Mouse (Mus musculus) forebrain, embryonic 15.5 days (tissue): Measurements from ENCODE around the gene Ptprh. TPM values are rescaled to one million over a fixed set of nuclear protein-coding genes. Genes with fewer than 3 reads are reported as not detected.

Experiments used
- ATAC-seq: fragments of 200-750 bp; cut with Nextera tagmentation; replicated peaks from 2 replicates; pipeline ENCODE4 v1.8.0; 2017; ENCODE audit warnings: mild to moderate bottlenecking, moderate TSS enrichment, moderate library complexity
- H3K27ac ChIP-seq: fragments of 300-500 bp; sonication (generic); replicated peaks from 2 replicates; pipeline ENCODE4 v1.5.1; 2015; ENCODE audit warnings: mild to moderate bottlenecking, inconsistent platforms
- H3K27me3 ChIP-seq: fragments of 300-500 bp; sonication (generic); 2 replicates; pipeline ENCODE4 v1.6.1; 2015; ENCODE audit warnings: inconsistent platforms
- H3K36me3 ChIP-seq: fragments of 300-500 bp; sonication (generic); 2 replicates; pipeline ENCODE4 v1.6.1; 2015; ENCODE audit warnings: mild to moderate bottlenecking, inconsistent platforms
- H3K4me1 ChIP-seq: fragments of 300-500 bp; sonication (generic); 2 replicates; pipeline ENCODE4 v1.6.1; 2015; ENCODE audit warnings: inconsistent platforms
- H3K4me2 ChIP-seq: fragments of 300-500 bp; sonication (generic); replicated peaks from 2 replicates; pipeline ENCODE4 v1.6.1; 2015; ENCODE audit warnings: mild to moderate bottlenecking, inconsistent platforms
- H3K4me3 ChIP-seq: fragments of 300-500 bp; sonication (generic); 2 replicates; pipeline ENCODE4 v1.5.1; 2015; ENCODE audit warnings: mild to moderate bottlenecking, inconsistent platforms
- H3K9ac ChIP-seq: fragments of 300-500 bp; sonication (generic); replicated peaks from 2 replicates; pipeline ENCODE4 v1.6.1; 2015; ENCODE audit warnings: mild to moderate bottlenecking, inconsistent platforms
- H3K9me3 ChIP-seq: fragments of 300-500 bp; sonication (generic); 2 replicates; pipeline ENCODE4 v1.6.1; 2016; ENCODE audit warnings: inconsistent platforms
- WGBS: fragments of 180-500 bp; shearing (Covaris S2); methylation state at CpG from one replicate; pipeline ENCODE4 v1.1.7; 2015; ENCODE audit warnings: mixed read lengths; 5-methylcytosine and 5-hydroxymethylcytosine counted together
- polyA plus RNA-seq: library from polyadenylated mRNA; unstranded; fragments of >200 nt; fragmentation: Nextera tagmentation; extraction: Ambion mirVana; gene quantifications from 2 replicates; pipeline ENCODE4 v1.2.1, GENCODE M21; 2015

Gene Ptprh
- polyA plus RNA-seq, 1 experiment from 2014 or later: 0.24 TPM

- ATAC-seq: no peak
- Histone ChIP-seq H3K4me2 (no peak overlapping the region), H3K27me3 (no peaks in the 10 kb centered on the region), H3K27ac (no peak overlapping the region), H3K4me1 (peaks cover 8% of the 10 kb centered on the region; the same call in 1 of the 2 replicates), H3K36me3 (no peaks in the 10 kb centered on the region), H3K9me3 (no peaks in the 10 kb centered on the region), H3K9ac (no peak overlapping the region), H3K4me3 (no peak overlapping the region)
- 90% methylated on average over 1 of the region's 1 CpGs for WGBS
These were observed 85.4 kb downstream of the Ptprh start for GRCm38 (mm10) chr7:4518487-4518886.

- Histone ChIP-seq H3K27me3 (no peaks in the 10 kb centered on the region), H3K36me3 (no peaks in the 10 kb centered on the region), H3K4me1 (peaks cover 8% of the 10 kb centered on the region; the same call in 1 of the 2 replicates), H3K4me2 (no peak within 1 kb of the TSS), H3K27ac (no peak within 1 kb of the TSS), H3K9me3 (no peaks in the 10 kb centered on the region), H3K9ac (no peak within 1 kb of the TSS), H3K4me3 (no peak within 1 kb of the TSS)
- 20% methylated on average over 4 of the region's 4 CpGs for WGBS
- ATAC-seq: no peak
These were observed 87.3 kb downstream of the Ptprh start, which contains the start of gene Tnnt1 for GRCm38 (mm10) chr7:4516332-4517050. Gene Tnnt1 (minus strand): TSS chr7:4516382.

- H3K4me1 ChIP-seq: 0 out of 2 replicates have a peak, but pooled peaks cover 2% of the 10 kb centered on the region
- no peak overlapping the region for H3K4me2 ChIP-seq
- no peaks in the 10 kb centered on the region for H3K36me3 ChIP-seq
- no peaks in the 10 kb centered on the region for H3K27me3 ChIP-seq
- ATAC-seq: no peak
- H3K9me3 ChIP-seq: no peaks in the 10 kb centered on the region
- no peak overlapping the region for H3K27ac ChIP-seq
- H3K9ac ChIP-seq: no peak overlapping the region
- 64% methylated on average over 6 of the region's 6 CpGs for WGBS
- H3K4me3 ChIP-seq: no peak overlapping the region
These were observed 88.0 kb downstream of the Ptprh start for GRCm38 (mm10) chr7:4515853-4516252.

- Histone ChIP-seq H3K9me3 (no peaks in the 10 kb centered on the region), H3K4me1 (0 out of 2 replicates have a peak, but pooled peaks cover 5% of the 10 kb centered on the region), H3K9ac (no peak overlapping the region), H3K4me3 (no peak overlapping the region), H3K27me3 (no peaks in the 10 kb centered on the region), H3K36me3 (no peaks in the 10 kb centered on the region), H3K4me2 (no peak overlapping the region), H3K27ac (no peak overlapping the region)
- 48% methylated on average over 6 of the region's 6 CpGs for WGBS
- no peak for ATAC-seq
These were observed 89.8 kb downstream of the Ptprh start for GRCm38 (mm10) chr7:4513829-4514712.

- Histone ChIP-seq H3K9ac (no peak overlapping the region), H3K36me3 (no peaks in the 10 kb centered on the region), H3K4me1 (0 out of 2 replicates have a peak, but pooled peaks cover 5% of the 10 kb centered on the region), H3K4me3 (no peak overlapping the region), H3K4me2 (no peak overlapping the region), H3K9me3 (no peaks in the 10 kb centered on the region), H3K27ac (no peak overlapping the region), H3K27me3 (no peaks in the 10 kb centered on the region)
- ATAC-seq: no peak
- 31% methylated on average over 13 of the region's 13 CpGs for WGBS
These were observed 90.6 kb downstream of the Ptprh start for GRCm38 (mm10) chr7:4513236-4513635.

GRCm38 (mm10) chr7:4511489-4512224 lies 92.2 kb downstream of the Ptprh start:
- Histone ChIP-seq H3K36me3 (no peaks in the 10 kb centered on the region), H3K4me1 (0 out of 2 replicates have a peak, but pooled peaks cover 5% of the 10 kb centered on the region), H3K9ac (no peak overlapping the region), H3K4me2 (no peak overlapping the region), H3K4me3 (no peak overlapping the region), H3K9me3 (no peaks in the 10 kb centered on the region), H3K27ac (no peak overlapping the region), H3K27me3 (no peaks in the 10 kb centered on the region)
- WGBS: 83% methylated on average over 8 of the region's 8 CpGs
- ATAC-seq: no peak

- ATAC-seq: peak; percentile 70
- H3K9me3 ChIP-seq: no peaks in the 10 kb centered on the region
- H3K4me1 ChIP-seq: 0 out of 2 replicates have a peak, but pooled peaks cover 5% of the 10 kb centered on the region
- H3K4me2 ChIP-seq: no peak overlapping the region
- H3K9ac ChIP-seq: no peak overlapping the region
- no peak overlapping the region for H3K27ac ChIP-seq
- no peaks in the 10 kb centered on the region for H3K36me3 ChIP-seq
- WGBS: 13% methylated on average over 24 of the region's 24 CpGs
- no peaks in the 10 kb centered on the region for H3K27me3 ChIP-seq
- H3K4me3 ChIP-seq: no peak overlapping the region
These were observed 93.8 kb downstream of the Ptprh start for GRCm38 (mm10) chr7:4509863-4510608.

GRCm38 (mm10) chr7:4508739-4509116 lies 95.1 kb downstream of the Ptprh start:
- WGBS: 91% methylated on average over 8 of the region's 8 CpGs
- Histone ChIP-seq H3K4me2 (no peak overlapping the region), H3K4me3 (no peak overlapping the region), H3K9ac (no peak overlapping the region), H3K4me1 (0 out of 2 replicates have a peak, but pooled peaks cover 5% of the 10 kb centered on the region), H3K36me3 (no peaks in the 10 kb centered on the region), H3K9me3 (no peaks in the 10 kb centered on the region), H3K27me3 (no peaks in the 10 kb centered on the region), H3K27ac (no peak overlapping the region)
- no peak for ATAC-seq

GRCm38 (mm10) chr7:4508062-4508738 lies 95.6 kb downstream of the Ptprh start:
- 80% methylated on average over 32 of the region's 32 CpGs for WGBS
- no peak overlapping the region for H3K9ac ChIP-seq
- no peak overlapping the region for H3K27ac ChIP-seq
- no peaks in the 10 kb centered on the region for H3K9me3 ChIP-seq
- H3K4me3 ChIP-seq: no peak overlapping the region
- no peak for ATAC-seq
- 0 out of 2 replicates have a peak, but pooled peaks cover 5% of the 10 kb centered on the region for H3K4me1 ChIP-seq
- H3K36me3 ChIP-seq: no peaks in the 10 kb centered on the region
- H3K4me2 ChIP-seq: no peak overlapping the region
- no peaks in the 10 kb centered on the region for H3K27me3 ChIP-seq

- H3K4me2 ChIP-seq: no peak overlapping the region
- no peak overlapping the region for H3K27ac ChIP-seq
- H3K36me3 ChIP-seq: no peaks in the 10 kb centered on the region
- WGBS: 68% methylated on average over 4 of the region's 4 CpGs
- H3K9me3 ChIP-seq: no peaks in the 10 kb centered on the region
- peaks cover 10% of the 10 kb centered on the region for H3K4me1 ChIP-seq
- H3K9ac ChIP-seq: no peak overlapping the region
- H3K4me3 ChIP-seq: no peak overlapping the region
- ATAC-seq: no peak
- H3K27me3 ChIP-seq: no peaks in the 10 kb centered on the region
These were observed 96.6 kb downstream of the Ptprh start for GRCm38 (mm10) chr7:4507220-4507619.
